Mouse (Mus musculus): ENCODE results near the gene Atp5g2. TPM values are rescaled to one million over a fixed set of nuclear protein-coding genes. Genes with fewer than 3 reads are reported as not detected.

Gene Atp5g2
- 66.5 and 82.5 TPM in 2 replicates for polyA plus RNA-seq (2015; fragmentation: Nextera tagmentation; extraction: Ambion mirVana)

DNA sequence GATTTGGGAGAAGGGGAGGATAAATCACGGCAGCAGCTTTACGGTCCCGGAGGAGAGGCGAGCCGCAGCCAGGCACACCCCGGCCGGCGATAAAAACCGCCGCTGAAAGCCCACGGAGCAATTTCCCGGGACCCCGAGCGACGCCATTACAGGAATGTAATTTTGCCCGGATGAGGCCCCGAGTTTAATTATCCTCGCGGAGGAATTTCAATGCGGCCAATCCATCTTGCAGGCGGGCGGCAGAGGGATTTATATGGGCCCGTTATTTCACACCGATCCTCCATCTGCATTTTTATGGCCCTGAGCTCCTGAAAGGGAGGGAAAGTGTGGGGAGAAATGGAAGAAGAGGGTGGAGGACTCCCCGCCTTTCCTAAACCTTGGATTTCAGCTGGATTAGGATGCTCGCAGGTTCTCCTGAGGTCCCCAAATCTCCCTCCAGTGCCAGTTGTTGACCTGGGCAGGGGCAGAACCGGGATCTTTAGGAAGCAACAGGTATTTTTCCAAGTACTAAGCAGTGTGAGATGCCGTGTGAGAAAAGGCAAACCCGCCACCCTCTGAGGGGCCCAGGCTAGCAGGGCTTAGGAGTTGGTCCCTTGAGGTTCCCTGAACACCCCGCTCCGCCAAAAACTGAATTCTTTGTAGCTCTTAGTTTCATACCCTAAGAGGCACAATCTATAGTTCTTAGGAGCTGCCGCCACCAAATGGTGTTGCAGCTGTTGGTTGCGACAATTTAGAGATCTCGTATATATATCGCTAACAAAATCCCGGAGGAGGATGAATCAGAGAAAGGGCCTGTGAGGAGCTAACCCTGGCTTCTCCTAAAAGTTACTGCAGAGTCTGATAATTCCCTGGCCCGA is at the start of gene Atp5g2:
Atp5g2 (minus strand) TSS at position 138 of the 857 bp plus-strand sequence.

DNA sequence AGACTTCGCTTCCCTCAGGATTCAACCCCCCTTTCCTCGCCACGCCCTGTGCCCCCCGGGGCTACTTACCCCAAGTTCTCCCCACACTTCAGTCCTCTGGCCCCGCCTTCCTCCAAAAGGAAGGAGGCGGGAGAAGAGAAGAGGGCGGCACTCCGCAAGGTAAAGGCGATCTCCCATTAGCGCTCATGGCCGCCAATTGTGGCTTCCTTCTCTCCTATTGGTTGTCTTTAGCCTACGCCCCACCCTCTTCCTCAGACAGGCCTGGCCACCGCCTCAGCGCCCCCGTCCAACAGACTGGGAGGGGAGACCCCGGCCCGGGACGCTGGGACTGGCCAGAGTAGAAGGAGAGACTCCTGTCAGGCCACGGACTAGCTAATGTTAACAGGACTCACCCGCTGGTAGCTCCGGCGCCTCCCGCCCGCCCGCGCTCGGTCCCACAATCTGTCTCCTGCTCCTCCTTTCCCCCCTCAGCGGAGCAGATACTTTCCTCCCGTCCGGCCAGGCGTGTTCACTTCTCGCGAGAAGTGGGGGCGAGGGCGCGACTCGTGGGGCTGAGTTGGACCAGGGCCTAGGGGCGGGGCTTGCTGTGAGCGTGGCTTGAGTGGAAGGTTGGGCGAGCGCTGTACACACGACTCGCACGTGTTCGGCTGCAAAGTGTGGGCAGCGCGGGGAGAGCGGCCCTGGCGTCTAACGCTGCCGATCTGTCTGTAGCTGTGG is 47.0 kb downstream of the Atp5g2 start, which contains the start of the genes Gm28047 and Atf7:
Gm28047 (minus strand) TSS at position 98 of the 717 bp plus-strand sequence.
Atf7 (minus strand) TSS at position 495 of the 717 bp plus-strand sequence.

MicroRNAs encoded within 50 kb of the gene (microRNA counts, 519-probe panel; counts per million panel counts)
- not detected for microRNA mmu-miR-688

Small RNAs within 50 kb of the gene (microRNA-seq; reads per million reads assigned to microRNA genes)
- not detected for gene Mir688

Other genes starting within 250 kb of the Atp5g2 start
- 0.27 and 0.63 TPM in 2 replicates for gene Amhr2, start 227.0 kb downstream of the Atp5g2 start, polyA plus RNA-seq (2015; fragmentation: Nextera tagmentation; extraction: Ambion mirVana)
- 111 and 151 TPM in 2 replicates for gene Prr13, start 213.3 kb downstream of the Atp5g2 start, polyA plus RNA-seq (2015; fragmentation: Nextera tagmentation; extraction: Ambion mirVana)
- gene Pcbp2, start 201.8 kb downstream of the Atp5g2 start, polyA plus RNA-seq (2015; fragmentation: Nextera tagmentation; extraction: Ambion mirVana), result 88.8 and 93.4 TPM in 2 replicates
- not detected in 2 replicates for gene Gm10337, start 168.6 kb downstream of the Atp5g2 start, polyA plus RNA-seq (2015; fragmentation: Nextera tagmentation; extraction: Ambion mirVana)
- gene Map3k12, start 155.3 kb downstream of the Atp5g2 start, polyA plus RNA-seq (2015; fragmentation: Nextera tagmentation; extraction: Ambion mirVana), result 4.6 TPM in 2 replicates
- gene Tarbp2, start 154.2 kb downstream of the Atp5g2 start, polyA plus RNA-seq (2015; fragmentation: Nextera tagmentation; extraction: Ambion mirVana), result 39.6 and 40.1 TPM in 2 replicates
- gene Npff, start 147.4 kb downstream of the Atp5g2 start, polyA plus RNA-seq (2015; fragmentation: Nextera tagmentation; extraction: Ambion mirVana), result 1.4 and 1.7 TPM in 2 replicates
- gene Gm28047, start 47.3 kb downstream of the Atp5g2 start, polyA plus RNA-seq (2015; fragmentation: Nextera tagmentation; extraction: Ambion mirVana), result 0.28 TPM in 1 of 2 replicates, not detected in the other
- gene Atf7, start 46.9 kb downstream of the Atp5g2 start, polyA plus RNA-seq (2015; fragmentation: Nextera tagmentation; extraction: Ambion mirVana), result 21.9 and 26.8 TPM in 2 replicates
- 41.5 and 45.0 TPM in 2 replicates for gene Calcoco1, start 49.8 kb upstream of the Atp5g2 start, polyA plus RNA-seq (2015; fragmentation: Nextera tagmentation; extraction: Ambion mirVana)
- 0.05 TPM in 1 of 2 replicates, not detected in the other for gene Hoxc13, start 248.8 kb upstream of the Atp5g2 start, polyA plus RNA-seq (2015; fragmentation: Nextera tagmentation; extraction: Ambion mirVana)

Data from urinary bladder, postnatal 0 days (tissue).